Mouse (Mus musculus) heart, postnatal 0 days (tissue): Measurements from ENCODE around the gene Nppa.

Experiments
- CTCF ChIP-seq: IDR thresholded peaks from 2 replicates; pipeline ENCODE4 v1.5.1; 2016; ENCODE audit warnings: antibody characterized with exemption, control low read depth, low read depth
- EP300 ChIP-seq: IDR thresholded peaks from 2 replicates; pipeline ENCODE4 v1.6.1; 2016; ENCODE audit warnings: antibody characterized with exemption, low read depth

GRCm38 (mm10) chr4:148035440-148035839, 34.9 kb downstream of the Nppa start:
- no peak for TF ChIP-seq CTCF
- TF ChIP-seq EP300: no peak
